Mouse (Mus musculus): ENCODE results near the gene Adra2c.

GRCm38 (mm10) chr5:35306692-35307091, 28.6 kb downstream of the Adra2c start:
- no peak for TF ChIP-seq CTCF (IDR thresholded peaks at IDR 0.05; ENCODE audit: control insufficient read depth, insufficient read depth, insufficient replicate concordance, low read depth, low read length)
- no peak for TF ChIP-seq POLR2A (IDR thresholded peaks at IDR 0.05; ENCODE audit: control insufficient read depth, low read depth, low read length)

Data from testis, adult 2 months (tissue).